Mouse (Mus musculus) testis, adult 2 months (tissue): ENCODE measurements around the gene Gm21304. TPM values are rescaled to one million over a fixed set of nuclear protein-coding genes. Genes with fewer than 3 reads are reported as not detected.
"Not testable (repeated sequence)": the region's sequence is repeated elsewhere in the genome, so short reads cannot be mapped to it uniquely, and the experiment has no call there.

Source experiments
- H3K27ac ChIP-seq: fragments of 200-500 bp; 2 replicates; pipeline ENCODE4 v1.5.1; 2012; ENCODE audit warnings: low read depth, low read length; ENCODE audit not compliant: control insufficient read depth, insufficient read depth
- H3K27me3 ChIP-seq: fragments of 200-500 bp; 2 replicates; pipeline ENCODE4 v1.6.1; 2012; ENCODE audit warnings: mild to moderate bottlenecking, low read length, moderate library complexity; ENCODE audit not compliant: control insufficient read depth, insufficient read depth
- H3K36me3 ChIP-seq: fragments of 200-500 bp; 2 replicates; pipeline ENCODE4 v1.6.1; 2012; ENCODE audit warnings: mild to moderate bottlenecking, low read length; ENCODE audit not compliant: control insufficient read depth, insufficient read depth
- H3K4me1 ChIP-seq: fragments of 200-500 bp; 2 replicates; pipeline ENCODE4 v1.6.1; 2012; ENCODE audit warnings: low read length; ENCODE audit not compliant: control insufficient read depth, insufficient read depth
- H3K4me3 ChIP-seq: fragments of 200-500 bp; 2 replicates; pipeline ENCODE4 v1.5.1; 2012; ENCODE audit warnings: low read depth, mild to moderate bottlenecking, low read length, moderate library complexity, mixed read lengths; ENCODE audit not compliant: control insufficient read depth
- CTCF ChIP-seq: fragments of 200-500 bp; IDR thresholded peaks from 2 replicates; pipeline ENCODE4 v1.5.1; 2012; ENCODE audit warnings: low read depth, mild to moderate bottlenecking, inconsistent platforms, low read length, moderate library complexity; ENCODE audit not compliant: control insufficient read depth, insufficient read depth, insufficient replicate concordance
- POLR2A ChIP-seq: fragments of 200-500 bp; IDR thresholded peaks from 2 replicates; pipeline ENCODE4 v1.6.1; 2012; ENCODE audit warnings: low read depth, mild to moderate bottlenecking, inconsistent platforms, low read length, moderate library complexity; ENCODE audit not compliant: control insufficient read depth
- polyA plus RNA-seq: library from polyadenylated mRNA; depleted of rRNA; stranded (reverse); fragments of >200 nt; gene quantifications from 2 replicates; pipeline ENCODE4 v1.2.3, GENCODE M21; 2012; rRNA removed

The Gm21304 gene
- polyA plus RNA-seq: not detected in 2 replicates

DNA sequence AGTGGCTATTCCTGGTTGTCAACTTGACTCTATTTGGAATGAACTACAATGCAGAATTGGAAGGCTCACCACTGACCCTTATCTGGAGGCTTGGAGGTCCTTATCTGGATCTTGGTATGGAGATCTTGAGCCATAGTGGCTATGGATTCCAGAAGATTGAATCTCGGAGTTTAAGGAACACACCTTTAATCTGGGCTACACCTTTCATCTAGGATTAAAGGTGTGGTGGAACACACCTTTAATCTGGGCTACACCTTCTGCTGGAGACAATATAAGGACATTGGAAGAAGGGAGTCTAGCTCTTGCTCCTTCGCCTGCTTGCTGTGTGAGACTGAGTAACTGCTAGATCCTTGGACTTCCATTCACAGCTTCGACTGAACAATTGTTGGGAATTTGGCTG lies at the start of gene Gm21304:
TSS of gene Gm21304 (plus strand) at position 301 of the 400 bp plus-strand sequence.
- not testable (repeated sequence) for H3K4me3 ChIP-seq, H3K27me3 ChIP-seq, H3K4me1 ChIP-seq, H3K36me3 ChIP-seq, H3K27ac ChIP-seq

DNA sequence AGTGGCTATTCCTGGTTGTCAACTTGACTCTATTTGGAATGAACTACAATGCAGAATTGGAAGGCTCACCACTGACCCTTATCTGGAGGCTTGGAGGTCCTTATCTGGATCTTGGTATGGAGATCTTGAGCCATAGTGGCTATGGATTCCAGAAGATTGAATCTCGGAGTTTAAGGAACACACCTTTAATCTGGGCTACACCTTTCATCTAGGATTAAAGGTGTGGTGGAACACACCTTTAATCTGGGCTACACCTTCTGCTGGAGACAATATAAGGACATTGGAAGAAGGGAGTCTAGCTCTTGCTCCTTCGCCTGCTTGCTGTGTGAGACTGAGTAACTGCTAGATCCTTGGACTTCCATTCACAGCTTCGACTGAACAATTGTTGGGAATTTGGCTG lies 25.6 kb upstream of the Gm21304 start, which contains the start of gene Gm21293:
TSS of gene Gm21293 (plus strand) at position 301 of the 400 bp plus-strand sequence.
- not testable (repeated sequence) for H3K4me3 ChIP-seq, H3K4me1 ChIP-seq, H3K36me3 ChIP-seq, H3K27ac ChIP-seq, H3K27me3 ChIP-seq

DNA sequence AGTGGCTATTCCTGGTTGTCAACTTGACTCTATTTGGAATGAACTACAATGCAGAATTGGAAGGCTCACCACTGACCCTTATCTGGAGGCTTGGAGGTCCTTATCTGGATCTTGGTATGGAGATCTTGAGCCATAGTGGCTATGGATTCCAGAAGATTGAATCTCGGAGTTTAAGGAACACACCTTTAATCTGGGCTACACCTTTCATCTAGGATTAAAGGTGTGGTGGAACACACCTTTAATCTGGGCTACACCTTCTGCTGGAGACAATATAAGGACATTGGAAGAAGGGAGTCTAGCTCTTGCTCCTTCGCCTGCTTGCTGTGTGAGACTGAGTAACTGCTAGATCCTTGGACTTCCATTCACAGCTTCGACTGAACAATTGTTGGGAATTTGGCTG lies 17.1 kb upstream of the Gm21304 start, which contains the start of gene Gm6763:
TSS of gene Gm6763 (plus strand) at position 301 of the 400 bp plus-strand sequence.
- H3K27ac ChIP-seq, H3K4me3 ChIP-seq, H3K36me3 ChIP-seq, H3K4me1 ChIP-seq, H3K27me3 ChIP-seq: not testable (repeated sequence)

DNA sequence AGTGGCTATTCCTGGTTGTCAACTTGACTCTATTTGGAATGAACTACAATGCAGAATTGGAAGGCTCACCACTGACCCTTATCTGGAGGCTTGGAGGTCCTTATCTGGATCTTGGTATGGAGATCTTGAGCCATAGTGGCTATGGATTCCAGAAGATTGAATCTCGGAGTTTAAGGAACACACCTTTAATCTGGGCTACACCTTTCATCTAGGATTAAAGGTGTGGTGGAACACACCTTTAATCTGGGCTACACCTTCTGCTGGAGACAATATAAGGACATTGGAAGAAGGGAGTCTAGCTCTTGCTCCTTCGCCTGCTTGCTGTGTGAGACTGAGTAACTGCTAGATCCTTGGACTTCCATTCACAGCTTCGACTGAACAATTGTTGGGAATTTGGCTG lies 8.6 kb upstream of the Gm21304 start, which contains the start of gene Gm8764:
TSS of gene Gm8764 (plus strand) at position 301 of the 400 bp plus-strand sequence.
- not testable (repeated sequence) for H3K4me3 ChIP-seq, H3K36me3 ChIP-seq, H3K27ac ChIP-seq, H3K4me1 ChIP-seq, H3K27me3 ChIP-seq

DNA sequence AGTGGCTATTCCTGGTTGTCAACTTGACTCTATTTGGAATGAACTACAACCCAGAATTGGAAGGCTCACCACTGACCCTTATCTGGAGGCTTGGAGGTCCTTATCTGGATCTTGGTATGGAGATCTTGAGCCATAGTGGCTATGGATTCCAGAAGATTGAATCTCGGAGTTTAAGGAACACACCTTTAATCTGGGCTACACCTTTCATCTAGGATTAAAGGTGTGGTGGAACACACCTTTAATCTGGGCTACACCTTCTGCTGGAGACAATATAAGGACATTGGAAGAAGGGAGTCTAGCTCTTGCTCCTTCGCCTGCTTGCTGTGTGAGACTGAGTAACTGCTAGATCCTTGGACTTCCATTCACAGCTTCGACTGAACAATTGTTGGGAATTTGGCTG lies 8.4 kb downstream of the Gm21304 start, which contains the start of gene Gm21312:
TSS of gene Gm21312 (plus strand) at position 301 of the 400 bp plus-strand sequence.
- H3K4me1 ChIP-seq, H3K36me3 ChIP-seq, H3K27ac ChIP-seq, H3K27me3 ChIP-seq, H3K4me3 ChIP-seq: not testable (repeated sequence)

DNA sequence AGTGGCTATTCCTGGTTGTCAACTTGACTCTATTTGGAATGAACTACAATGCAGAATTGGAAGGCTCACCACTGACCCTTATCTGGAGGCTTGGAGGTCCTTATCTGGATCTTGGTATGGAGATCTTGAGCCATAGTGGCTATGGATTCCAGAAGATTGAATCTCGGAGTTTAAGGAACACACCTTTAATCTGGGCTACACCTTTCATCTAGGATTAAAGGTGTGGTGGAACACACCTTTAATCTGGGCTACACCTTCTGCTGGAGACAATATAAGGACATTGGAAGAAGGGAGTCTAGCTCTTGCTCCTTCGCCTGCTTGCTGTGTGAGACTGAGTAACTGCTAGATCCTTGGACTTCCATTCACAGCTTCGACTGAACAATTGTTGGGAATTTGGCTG lies 16.9 kb downstream of the Gm21304 start, which contains the start of gene Gm20765:
TSS of gene Gm20765 (plus strand) at position 301 of the 400 bp plus-strand sequence.
- not testable (repeated sequence) for H3K4me1 ChIP-seq, H3K36me3 ChIP-seq

DNA sequence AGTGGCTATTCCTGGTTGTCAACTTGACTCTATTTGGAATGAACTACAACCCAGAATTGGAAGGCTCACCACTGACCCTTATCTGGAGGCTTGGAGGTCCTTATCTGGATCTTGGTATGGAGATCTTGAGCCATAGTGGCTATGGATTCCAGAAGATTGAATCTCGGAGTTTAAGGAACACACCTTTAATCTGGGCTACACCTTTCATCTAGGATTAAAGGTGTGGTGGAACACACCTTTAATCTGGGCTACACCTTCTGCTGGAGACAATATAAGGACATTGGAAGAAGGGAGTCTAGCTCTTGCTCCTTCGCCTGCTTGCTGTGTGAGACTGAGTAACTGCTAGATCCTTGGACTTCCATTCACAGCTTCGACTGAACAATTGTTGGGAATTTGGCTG lies 25.4 kb downstream of the Gm21304 start, which contains the start of gene Gm4340:
TSS of gene Gm4340 (plus strand) at position 301 of the 400 bp plus-strand sequence.
- not testable (repeated sequence) for H3K27ac ChIP-seq, H3K4me3 ChIP-seq, H3K4me1 ChIP-seq, H3K36me3 ChIP-seq, H3K27me3 ChIP-seq

More for the DNA sequence above, 16.9 kb downstream of the Gm21304 start, which contains the start of gene Gm20765:
- H3K27me3 ChIP-seq, H3K27ac ChIP-seq, H3K4me3 ChIP-seq: not testable (repeated sequence)

DNA sequence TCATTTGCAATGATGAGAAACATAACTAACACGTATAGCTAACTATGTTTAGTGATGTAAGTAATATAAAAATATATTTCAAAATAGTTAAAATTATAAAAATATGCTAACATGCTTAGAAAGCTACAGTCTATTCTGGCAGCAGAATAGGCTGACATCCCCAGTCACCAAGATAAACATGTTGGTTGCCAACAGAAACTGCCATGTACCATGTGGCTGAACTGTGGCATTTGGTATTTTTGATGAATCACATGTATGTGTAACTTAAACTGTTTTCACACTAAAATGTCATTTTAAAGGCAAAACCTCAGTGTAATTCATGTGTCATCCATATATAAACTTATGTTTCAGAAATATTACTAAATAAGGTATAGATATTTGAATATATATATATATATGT lies 41.3 kb downstream of the Gm21304 start:
- TF ChIP-seq POLR2A (no peak), CTCF (no peak)
- H3K4me3 ChIP-seq: no peak overlapping the region
- no peaks in the 10 kb centered on the region for H3K27me3 ChIP-seq
- no peaks in the 10 kb centered on the region for H3K4me1 ChIP-seq
- no peak overlapping the region for H3K27ac ChIP-seq
- no peaks in the 10 kb centered on the region for H3K36me3 ChIP-seq
